Mouse (Mus musculus) induced T-regulatory cell, adult 2 months (primary cell): ENCODE data around the gene Pcsk2.

Experiments
- DNase-seq: peaks from one replicate; pipeline ENCODE4 v3.0.0-alpha.2; 2012; ENCODE audit warnings: low read depth

Pcsk2 gene

DNA sequence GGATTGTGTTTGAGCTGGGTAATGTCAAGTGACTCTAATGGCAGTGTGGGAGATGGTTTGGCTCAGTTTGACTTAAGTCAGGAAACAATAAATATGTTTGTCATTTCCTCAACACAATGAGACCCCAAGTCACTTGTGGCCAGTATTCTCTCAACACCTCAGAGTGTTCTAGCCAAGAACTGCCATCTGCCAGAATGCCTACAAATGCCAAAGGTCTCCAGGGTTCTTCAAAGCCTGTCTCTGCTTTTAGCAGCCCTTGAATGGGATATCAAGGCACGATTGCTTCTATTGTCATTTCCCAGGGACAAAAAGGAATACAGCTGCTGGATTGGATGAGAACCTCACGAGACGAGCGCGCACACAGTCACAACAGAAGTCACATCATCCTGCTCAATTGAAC lies 100.0 kb downstream of the Pcsk2 start:
- DNase-seq: no peak

DNA sequence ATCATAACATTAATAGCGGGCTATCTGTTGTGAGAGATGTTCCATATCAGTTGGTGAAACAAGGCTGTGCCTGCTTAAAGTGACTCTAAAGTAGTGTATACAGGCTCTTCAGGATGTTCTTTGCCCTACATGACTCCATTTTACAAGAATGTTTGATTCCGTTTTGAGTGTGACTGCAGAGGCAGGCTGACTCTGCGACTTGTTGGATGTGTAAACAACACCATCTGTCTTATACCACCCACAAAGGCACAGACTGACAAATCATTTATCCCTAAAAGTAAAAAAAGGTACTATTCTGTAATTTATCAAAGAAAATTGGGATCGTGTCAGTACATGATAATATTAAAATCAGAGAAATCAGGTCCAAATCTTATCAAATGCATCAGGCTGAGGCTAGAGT lies 108.7 kb downstream of the Pcsk2 start:
- no peak for DNase-seq

DNA sequence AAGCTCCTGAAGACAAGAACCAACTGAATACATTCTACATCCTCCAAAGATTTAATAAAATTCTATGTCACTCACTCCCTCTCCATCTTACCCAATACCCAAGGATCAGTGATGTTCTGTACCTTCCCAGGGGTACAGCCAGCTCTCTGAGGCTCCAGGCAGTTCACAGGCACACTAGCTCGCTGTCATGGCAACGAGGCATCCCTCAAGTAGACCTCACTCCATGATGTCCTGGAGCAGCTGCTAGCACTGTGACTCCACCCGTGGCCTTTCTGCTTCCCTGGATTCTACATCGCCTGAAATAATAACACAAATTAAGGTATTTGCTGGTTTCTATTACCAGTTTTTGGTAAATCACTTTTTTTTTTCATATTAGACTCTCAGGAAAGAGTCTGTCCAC lies 111.0 kb downstream of the Pcsk2 start:
- DNase-seq: no peak

DNA sequence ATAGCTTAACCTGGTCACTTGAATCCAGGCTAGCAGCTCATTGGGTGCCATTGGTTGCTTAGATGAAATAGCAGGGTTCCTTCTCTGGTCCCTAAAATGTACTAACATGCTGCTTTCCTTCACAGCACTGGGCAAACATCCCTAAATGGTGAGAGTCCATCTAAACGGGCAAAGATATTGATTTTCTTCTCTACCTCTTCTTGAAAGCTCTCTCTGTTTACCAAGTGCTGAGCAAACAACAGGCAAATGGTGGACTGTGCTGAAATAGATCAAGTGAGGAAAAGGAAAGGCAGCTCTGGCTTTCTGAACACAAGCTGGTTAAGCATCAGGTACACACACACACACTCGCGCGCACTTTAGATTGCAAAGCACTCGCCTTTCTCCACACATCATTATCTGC lies 120.8 kb downstream of the Pcsk2 start:
- no peak for DNase-seq

DNA sequence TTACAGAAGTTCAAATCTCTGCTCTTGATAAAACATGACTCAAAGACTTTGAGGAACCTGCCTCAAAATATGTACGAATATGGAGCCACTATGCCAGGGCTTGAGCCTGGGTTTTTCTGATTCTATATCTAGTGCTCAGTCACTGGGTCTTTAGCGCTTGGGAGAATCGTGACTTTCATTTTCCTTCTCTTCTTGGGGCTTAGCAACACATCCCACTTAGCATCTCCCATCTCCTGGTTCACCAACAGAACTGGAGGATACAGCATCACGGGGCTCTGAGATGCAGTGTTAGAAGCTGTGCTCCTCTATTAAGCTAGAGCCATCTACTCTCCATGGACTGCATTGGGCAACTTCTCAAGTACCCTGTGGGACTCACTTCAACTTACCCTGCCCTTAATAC lies 131.9 kb downstream of the Pcsk2 start:
- DNase-seq: no peak

DNA sequence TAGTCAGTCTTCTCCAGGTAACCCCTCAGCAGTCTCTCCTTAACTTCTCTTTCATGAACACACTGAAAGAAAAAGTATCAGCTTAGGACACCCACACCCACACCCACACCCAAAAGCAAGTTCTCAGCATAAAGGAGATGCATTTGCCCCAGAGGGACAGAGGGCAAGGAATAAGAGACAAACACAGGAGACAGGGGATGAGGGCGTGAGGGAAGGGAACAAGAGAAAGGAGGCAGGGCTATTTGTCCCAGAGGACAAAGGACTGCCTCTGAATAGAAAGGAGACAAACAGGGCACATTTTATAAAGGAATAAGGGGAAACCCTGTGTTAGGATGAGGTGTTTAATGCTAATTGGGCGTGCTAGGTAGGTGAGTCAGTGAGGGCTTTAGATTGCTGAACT lies 133.6 kb downstream of the Pcsk2 start:
- DNase-seq: no peak

DNA sequence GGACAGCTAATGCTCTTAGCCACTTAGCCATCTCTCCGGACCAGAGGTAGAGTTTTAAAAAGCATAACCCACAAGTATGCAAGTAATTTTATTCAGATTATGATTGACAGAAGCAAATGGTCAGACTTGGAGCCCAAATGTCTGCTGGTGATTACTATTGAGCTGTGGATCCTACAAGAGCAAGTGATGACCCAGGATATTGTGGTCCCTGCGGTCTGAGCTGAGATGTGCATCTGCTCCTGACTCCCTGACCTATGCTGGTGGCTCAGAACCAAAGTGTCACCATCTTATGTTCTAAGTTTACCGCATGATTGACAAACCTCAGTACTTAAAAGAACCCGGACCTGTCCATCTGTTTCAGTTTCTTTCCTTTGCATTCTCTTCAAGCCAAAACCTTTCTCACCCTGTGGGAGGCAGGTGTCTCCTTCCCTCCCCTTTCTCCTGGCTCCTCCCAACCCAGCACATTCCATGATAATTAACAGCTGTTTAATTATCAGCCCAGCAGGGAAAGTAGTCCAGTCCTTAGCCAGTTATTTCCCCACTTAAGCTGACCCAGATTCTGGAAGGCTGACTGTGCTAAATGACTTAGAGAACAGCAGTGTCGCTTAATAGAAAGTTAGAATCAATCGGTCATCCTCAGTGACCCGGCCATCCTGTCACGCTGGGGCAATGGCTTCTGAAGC lies 136.1 kb downstream of the Pcsk2 start:
- no peak for DNase-seq

DNA sequence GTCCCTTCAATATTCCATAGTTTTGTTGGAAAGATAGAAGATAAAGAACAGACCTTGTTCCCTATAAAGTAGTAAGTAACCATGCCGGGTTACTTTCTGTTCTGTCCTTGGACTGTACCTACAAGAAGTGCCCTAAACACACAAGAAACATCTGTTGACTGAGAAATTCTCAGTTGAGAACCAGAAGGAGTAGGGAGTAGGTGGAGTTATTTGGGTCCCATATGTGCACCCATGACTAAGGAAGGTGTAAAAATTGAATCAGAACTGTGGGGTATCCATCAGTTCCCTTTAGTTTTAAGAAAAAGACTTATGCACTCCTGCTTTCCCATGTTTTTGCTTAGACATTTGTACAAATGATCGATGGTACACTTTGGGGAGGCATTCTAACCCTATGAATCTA lies 137.6 kb downstream of the Pcsk2 start:
- DNase-seq: no peak

DNA sequence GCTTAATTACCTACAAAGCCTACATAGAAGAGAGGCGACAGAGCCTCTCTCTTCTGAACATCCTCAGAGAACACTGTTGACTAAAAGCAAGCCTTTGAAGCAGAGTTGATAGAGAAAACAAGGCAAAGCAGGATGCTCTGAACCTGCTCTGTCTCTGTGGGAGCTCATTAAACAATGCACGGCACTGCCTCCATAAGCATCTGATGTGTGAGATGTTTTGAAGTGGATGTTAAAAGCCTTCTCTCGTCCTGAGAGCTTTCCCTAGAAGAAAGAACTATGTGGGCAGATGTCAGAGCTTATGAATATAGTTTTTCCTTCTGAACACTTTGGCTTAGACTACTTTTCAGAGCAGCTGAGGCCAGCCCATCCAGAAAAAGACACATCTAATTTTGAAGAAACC lies 145.3 kb downstream of the Pcsk2 start:
- no peak for DNase-seq

DNA sequence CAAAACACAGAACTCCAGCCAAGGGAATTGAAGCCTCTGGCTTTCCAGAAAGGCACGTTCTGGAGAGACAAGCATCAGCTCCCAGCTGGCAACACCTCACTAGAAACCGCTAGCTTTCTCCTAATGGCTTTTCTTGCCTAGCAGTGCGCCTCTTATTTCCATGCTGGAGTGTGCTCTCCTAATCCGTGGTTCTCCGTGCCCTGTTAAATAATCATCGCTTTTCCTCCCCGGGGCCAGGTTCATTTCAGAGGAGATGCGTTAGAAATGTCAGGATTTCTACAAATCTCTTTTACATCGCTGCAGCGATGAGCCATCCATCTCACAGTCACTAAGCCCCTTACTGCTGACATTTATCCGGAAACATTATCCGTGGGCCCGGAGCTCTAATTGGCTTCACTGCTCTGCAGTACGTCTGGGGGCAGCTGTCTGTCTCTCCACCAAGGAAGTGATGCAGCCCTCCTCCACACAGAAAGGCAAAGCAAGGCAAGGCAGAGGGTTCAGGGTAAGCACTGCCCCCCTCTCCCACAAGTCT lies 150.1 kb downstream of the Pcsk2 start:
- DNase-seq: no peak

DNA sequence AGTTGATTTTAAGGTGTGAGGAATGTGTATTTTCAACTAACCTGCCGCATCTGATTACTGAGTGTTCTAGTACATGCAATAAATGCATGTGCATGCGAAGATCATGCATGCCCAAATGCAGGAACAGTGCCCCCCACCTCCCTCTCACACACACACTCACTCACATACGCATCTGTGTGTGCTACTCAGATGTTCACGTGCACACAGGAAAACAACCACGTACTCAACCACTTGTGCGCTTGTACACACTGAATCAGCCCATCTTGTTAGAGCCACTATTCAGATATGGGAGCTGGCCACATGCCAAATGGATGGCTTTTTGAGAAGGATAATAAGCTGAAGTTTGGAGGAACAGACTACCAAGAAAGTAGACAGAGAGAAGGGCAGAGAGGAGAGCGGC lies 150.7 kb downstream of the Pcsk2 start:
- no peak for DNase-seq

DNA sequence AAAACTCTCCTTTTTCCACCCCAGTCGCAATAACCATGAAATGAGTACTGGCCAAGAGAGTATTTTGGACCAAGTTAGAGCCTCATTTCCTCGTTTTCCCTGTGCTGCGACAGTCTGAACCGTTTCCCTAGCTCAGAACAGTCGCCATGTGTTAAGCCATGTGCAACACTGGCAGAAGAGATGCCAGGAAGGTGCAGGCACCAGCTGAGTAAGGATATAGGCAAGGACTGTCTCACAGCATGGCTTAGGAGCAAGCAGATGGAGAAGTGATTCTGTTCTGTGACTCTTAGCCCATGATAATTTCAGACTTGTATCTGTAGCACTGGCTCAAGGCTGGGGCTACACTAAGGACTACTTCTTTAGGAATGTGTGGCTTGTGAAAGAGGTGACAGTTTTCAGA lies 155.2 kb downstream of the Pcsk2 start:
- DNase-seq: no peak

DNA sequence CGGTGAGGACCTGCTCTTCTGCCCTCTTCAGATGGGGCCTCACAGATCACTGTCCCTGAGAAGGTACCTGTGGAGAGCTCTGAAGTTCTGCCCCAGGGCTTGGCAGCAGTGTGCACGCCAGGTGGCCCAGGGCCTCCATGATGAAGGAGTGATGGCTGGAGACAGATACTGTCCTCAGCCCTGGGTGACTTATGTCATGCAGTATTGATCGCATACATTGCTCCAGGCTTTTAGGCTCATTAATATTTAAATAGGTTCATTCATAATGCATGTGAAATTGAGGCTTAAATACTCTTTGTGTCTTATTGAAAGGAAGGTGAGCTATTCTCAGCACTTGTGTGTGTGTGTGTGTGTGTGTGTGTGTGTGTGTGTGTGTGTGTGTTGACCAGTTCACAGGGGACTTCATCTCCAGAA lies 157.0 kb downstream of the Pcsk2 start:
- no peak for DNase-seq

DNA sequence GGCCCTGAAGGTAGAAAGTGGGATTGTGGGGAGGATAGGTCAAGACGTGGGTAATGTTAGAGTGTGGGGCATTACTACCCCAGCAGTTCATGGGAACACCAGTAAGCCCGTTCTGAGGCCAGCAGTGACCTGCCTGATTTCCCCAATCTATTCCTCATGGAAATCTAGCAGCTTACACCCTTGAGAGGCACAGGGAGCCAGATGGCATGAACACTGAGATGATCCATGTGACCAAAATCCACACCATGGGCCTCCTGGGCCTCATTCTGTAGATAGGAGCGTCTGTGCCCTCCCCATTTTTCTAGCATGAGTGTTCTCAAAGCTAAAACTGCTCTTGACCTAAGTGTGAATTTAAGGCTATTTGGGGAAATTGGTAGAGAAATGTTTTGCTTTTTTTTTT lies 162.2 kb downstream of the Pcsk2 start:
- no peak for DNase-seq

DNA sequence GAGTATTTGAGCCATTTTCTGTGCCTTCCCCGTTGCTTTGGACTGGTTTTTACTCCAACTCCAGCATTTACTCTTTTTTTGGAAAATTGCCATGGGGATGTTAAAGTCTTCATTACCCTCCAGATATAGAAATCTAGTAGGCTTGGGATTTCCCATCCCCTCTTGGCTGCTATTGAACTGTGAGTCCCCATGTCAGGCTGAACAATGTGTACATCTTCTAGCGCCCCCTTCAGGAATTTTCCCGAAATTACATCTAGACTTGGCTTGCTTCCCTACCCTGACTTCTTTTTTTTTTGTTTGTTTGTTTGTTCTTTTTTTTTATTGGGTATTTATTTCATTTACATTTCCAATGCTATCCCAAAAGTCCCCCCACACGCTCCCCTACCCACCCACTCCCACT lies 163.3 kb downstream of the Pcsk2 start:
- no peak for DNase-seq

DNA sequence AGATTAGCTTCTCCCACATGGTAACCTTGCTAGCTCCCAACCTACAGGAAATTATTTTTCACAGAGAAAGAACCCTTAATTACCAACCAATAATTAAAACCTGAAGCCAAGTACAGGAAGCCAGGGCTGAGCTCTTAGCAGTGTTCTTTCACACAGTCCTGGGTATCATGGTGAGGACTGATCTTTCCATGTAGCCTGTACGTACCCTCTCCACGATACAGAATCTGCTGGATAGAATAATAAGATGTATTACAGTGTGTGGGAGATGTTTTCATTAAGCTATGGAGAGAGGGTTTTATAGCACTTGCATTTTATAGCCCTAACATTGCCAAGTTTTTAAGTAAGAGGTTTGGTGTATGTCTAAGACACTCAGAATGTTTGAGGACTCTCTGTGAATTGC lies 164.0 kb downstream of the Pcsk2 start:
- no peak for DNase-seq

DNA sequence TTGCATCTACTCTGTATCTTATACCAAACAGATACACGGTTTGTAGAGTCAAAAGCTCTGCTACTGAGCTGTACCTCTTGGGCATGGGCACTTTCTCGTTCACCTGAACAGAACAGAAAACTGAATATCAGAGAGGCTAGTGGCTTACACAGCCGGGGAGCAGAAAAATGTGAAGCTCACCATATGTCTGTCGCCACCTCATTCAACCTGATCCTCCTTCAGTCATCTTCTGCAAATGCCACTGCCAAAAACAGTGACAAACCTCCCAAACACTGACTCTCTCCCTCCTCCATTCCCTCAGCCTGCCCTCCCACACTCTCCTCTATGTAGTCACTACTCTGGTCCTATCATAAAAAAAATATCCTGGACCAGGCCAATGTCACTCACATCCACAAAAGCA lies 165.9 kb downstream of the Pcsk2 start:
- no peak for DNase-seq

DNA sequence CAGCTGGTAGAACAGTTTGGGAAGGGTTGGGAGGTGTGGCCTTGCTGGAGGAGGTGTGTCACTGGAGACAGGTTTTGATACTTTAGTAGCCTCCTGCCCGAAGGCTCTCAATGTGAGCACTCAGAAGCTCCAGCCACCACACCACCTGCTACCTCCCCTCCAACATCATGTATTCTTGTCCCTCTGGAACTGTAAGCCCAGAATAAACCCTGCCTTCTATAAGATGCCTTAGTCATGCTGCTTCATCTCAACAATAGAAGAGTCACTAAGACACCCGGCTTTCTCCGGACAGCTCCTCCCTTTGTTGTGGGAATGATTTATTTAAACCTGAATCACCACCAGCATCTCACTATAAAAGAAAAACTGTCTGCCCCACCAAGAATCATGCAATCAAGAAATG lies 166.9 kb downstream of the Pcsk2 start:
- DNase-seq: no peak

DNA sequence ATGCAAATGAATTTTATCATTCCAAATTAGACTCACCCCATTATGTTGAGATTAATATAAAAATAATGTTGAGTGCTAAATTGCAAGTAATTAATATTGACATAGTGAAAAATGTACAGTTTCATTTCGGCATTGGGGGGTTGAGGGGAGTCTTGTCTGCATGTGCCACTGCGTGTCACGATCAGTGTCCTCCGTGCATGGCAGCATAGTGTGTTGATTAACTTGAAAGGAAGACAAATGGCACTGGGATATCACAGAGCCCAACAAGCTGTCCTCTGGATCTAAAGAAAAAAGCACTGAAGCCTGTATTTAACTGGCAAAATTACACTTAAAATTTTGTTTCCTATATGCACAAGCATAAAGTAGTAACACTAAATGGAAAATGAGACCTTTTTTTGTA lies 167.9 kb downstream of the Pcsk2 start:
- DNase-seq: no peak

DNA sequence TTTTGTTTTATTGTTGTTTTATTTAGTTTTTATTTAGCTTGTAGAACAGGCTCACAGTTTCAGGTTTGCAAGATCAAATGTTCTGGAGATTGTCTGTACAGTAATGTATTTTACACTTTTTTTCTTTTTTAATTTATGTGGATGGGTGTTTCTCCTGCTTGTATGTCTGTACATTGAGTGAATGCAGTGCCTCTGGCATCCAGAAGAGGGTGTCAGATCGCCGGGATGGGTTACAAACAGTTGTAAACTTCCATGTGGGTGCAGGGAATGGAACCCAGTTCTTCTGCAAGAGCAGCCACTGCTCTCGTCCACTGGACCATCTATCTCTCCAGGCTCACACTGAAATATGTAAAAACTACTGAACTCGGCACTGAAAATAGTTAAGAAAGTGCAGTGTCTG lies 169.2 kb downstream of the Pcsk2 start:
- no peak for DNase-seq

DNA sequence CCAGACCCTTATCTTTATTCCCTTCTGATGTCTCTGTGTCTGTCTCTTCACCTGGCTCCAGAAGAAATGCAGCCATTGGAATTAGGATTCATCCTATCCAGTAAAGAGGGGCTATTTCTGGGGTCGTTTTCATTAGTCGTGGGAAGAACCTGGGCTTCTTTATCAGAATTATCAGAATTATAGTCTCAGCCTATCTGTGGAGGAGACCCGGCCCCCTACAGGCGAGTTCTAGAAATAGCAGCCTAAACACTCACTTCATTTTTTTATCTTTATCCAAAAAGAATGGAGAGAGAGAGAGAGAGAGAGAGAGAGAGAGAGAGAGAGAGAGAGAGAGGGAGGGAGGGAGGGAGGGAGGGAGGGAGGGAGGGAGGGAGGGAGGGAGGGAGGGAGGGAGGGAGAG lies 177.3 kb downstream of the Pcsk2 start:
- DNase-seq: no peak

DNA sequence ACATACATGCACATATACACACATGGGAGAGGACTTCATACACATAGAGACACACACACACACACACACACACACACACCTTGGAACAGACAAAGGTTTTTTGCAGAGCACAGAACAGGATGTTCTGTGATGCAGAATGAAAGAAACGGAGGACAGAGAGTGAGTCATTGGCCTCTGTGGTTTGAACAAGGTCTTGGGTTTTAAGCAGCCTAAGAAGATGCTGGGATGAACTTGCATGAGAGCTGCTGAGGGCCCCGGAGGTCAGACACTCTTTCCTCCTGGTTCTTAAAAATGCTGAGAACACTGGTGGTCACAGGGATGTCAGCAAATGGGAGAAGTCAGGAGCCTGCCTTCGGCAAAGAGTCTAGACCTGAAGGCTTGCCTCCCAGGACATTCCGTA lies 178.1 kb downstream of the Pcsk2 start:
- DNase-seq: no peak

DNA sequence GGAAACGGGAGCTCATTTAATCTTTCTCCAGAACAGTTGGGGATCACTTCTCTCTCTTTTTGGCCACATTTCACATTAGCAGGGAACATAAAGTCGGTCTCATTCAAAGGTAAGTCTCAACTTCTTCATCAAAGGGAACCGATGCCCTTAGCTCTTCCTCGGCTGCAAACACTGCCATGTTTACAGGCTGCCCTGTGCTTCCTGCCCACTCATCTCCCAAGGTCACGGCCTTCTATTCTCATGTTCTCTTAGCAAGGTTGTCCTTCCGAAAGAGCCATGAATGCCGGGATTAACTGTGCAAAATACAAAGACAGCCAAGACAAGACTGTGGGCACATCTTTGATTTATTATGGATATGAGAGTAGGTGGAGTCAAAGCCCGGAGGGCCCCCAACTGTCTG lies 178.8 kb downstream of the Pcsk2 start:
- DNase-seq: no peak

DNA sequence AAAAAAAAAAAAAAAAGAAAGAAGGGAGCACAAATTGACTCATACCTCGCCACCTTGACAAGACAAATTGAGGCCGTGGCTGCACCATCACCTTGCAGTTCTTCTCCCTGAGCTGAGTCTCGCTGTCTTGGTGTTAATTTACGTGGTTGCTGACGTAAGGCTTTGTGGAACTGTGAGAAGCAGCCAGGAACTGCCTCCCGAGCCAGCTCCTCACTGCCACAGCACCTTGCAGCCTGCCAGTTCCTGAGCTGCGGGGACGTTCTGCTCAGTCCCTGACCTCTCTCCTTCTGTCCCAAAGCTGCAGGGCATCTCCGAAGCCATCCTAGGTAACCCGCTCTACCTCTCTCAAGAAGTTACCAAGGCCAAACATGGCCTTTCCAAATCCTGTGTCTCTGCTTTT lies 186.5 kb downstream of the Pcsk2 start:
- DNase-seq: no peak

DNA sequence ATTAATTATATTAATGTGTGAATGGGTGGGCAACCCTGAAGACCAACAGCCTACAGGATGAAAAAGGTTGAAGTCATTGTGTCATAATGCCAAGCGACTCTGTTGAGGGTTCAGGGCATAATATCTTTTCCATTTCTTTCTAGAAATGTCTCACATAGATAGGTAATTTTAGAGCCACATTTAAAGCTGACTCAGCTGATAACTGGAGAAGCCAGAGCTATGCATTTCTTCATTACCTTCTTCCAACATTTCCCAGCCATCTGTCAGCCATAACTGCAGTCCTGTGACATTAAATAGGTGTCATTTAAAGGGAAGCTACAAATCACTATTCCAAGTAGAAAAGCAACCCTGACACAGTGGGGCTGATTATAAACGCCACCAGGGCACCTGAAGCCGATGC lies 189.5 kb downstream of the Pcsk2 start:
- no peak for DNase-seq
